Mouse (Mus musculus): ENCODE measurements at regions not wholly inside any gene's neighbourhood (a gene's known extent, or its start where the extent isn't known, plus 50 kb on each side); places are given as distances from the start of the nearest gene placed in this dataset.

- TF ChIP-seq EP300 (optimal IDR thresholded peaks at IDR 0.05) (no peak), CTCF (IDR thresholded peaks at IDR 0.05; ENCODE audit: low read depth) (no peak)
Measured at GRCm38 (mm10) chr16:62441197-62441596, 345.4 kb downstream of the Nsun3 start.
